Mouse (Mus musculus) brown adipose tissue, adult 24 weeks (tissue): ENCODE data around the gene Samd13. TPM values are rescaled to one million over a fixed set of nuclear protein-coding genes. Genes with fewer than 3 reads are reported as not detected.

Experiments
- H3K27ac ChIP-seq: fragments of 200-500 bp; replicated peaks from 2 replicates; pipeline ENCODE4 v1.5.1; 2012; ENCODE audit warnings: low read depth, mild to moderate bottlenecking, low read length
- H3K4me1 ChIP-seq: fragments of 200-500 bp; 2 replicates; pipeline ENCODE4 v1.6.1; 2012; ENCODE audit warnings: low read length, mixed read lengths; ENCODE audit not compliant: control insufficient read depth, insufficient read depth, insufficient read length
- H3K4me3 ChIP-seq: fragments of 200-500 bp; 2 replicates; pipeline ENCODE4 v1.5.1; 2012; ENCODE audit warnings: low read depth, mild to moderate bottlenecking, low read length, moderate library complexity; ENCODE audit not compliant: insufficient read depth
- polyA plus RNA-seq: library from polyadenylated mRNA; stranded (reverse); fragments of >200 nt; gene quantifications from 2 replicates; pipeline ENCODE4 v1.2.4, GENCODE M21; 2012; ENCODE audit not compliant: missing spikeins, insufficient read depth, insufficient read length

Samd13 gene
- polyA plus RNA-seq: not detected in 2 replicates

DNA sequence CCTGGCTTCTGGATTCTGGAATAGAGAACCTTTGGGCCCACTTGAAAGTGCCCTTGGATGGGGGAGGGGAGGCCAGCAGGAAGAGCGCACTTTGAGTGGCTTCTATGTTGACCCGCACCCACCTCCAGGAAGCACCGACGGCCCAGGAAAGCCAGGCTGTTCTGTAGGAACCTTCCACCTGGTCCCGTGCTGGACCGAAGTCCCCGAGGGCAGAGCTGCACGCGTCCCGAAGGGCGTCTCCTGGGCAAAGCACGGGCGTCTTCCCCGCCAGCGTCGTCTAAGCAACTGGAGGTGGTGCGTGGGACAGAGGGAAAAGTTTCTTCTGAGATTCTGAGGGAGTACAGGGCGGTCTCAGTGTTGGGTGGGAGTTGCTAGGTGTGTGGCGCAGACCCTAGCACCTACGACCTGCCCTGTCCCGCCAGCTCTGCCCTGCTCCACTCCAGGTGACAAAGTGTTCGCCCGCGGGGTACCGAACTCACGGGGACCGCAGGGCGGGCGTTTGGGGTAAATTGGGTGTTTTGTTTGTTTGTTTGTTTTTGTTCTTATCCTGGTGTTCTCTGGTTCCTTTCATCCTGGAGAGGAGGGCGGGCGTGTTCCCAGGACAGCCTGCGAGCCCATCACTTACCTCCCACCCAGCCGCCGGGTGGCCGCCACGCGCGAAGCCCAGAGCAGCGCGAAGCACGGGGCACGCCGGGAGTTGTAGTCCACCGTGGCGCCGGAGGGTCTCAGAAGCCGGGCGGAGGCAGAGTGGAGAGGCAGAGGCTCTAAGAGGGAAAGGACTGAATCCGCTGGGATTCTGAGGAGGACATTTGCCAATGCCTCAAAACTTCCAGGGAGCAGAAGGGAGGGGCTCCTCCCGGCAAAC is at the start of gene Samd13:
Gene Samd13 (minus strand): TSS at position 782 of the 865 bp plus-strand sequence.
- Histone ChIP-seq H3K4me1 (no peaks in the 10 kb centered on the region), H3K4me3 (peak within 1 kb of the TSS; percentile 69), H3K27ac (no peak within 1 kb of the TSS)

DNA sequence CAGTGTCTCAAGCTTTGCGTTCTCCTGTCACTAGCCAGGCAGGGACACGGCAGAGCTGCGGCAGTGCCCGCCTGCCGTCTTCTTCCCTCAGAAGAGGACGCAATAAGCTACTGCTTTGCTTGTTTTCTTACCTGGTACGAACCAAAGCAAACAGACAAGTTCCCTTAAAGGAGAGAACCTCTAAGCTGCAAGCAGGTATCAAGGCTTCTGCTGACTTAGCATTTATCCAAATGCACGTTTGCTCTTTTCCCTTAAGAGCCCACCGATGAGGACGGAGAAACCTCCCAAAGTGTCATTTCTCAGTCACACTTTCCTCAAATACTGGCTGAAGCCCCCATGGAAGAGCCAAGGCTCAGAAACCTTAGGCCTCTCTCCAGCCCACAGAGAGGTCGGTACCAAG is 46.1 kb upstream of the Samd13 start:
- Histone ChIP-seq H3K27ac (no peak overlapping the region), H3K4me3 (no peak overlapping the region), H3K4me1 (no peaks in the 10 kb centered on the region)

DNA sequence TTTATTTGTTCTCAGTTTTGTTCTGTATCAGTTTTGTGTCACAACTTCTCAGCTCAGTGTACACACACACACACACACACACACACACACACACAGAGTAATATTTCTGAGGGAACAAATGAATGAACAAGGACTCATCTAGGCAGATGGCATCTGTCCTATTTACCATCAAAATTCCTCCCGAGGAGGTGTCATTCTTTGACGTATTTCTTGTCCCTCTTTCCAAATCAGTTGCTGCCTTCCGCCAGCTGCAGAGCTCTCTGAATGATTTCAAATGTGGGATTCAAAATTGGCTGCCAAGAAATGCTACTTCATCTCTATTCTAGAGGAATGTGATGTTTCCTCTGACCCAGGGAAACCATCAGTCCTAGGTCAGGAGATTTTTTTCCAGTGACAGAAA is 37.6 kb upstream of the Samd13 start:
- Histone ChIP-seq H3K4me1 (no peaks in the 10 kb centered on the region), H3K4me3 (no peak overlapping the region), H3K27ac (no peak overlapping the region)

DNA sequence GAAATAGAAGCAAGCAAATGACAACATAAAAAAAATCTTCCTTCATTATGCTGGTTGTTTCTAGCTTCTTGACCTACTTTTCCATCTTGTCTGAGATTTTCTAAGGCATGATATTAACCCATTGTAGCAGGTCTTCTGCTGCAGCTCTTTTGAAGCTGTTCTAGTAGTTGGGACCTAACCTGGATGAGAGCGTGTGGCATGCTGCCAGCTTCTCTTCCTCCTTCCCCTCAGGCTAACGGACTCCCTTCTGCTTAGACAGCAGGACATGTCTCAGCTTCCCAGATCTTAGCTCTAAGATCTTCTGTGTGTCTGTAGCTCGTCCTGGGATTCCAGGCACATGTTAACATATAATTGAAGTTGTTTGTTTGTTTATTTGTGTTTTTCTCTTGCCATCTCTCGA is 34.3 kb upstream of the Samd13 start:
- H3K4me3 ChIP-seq: no peak overlapping the region
- H3K27ac ChIP-seq: no peak overlapping the region
- H3K4me1 ChIP-seq: no peaks in the 10 kb centered on the region

DNA sequence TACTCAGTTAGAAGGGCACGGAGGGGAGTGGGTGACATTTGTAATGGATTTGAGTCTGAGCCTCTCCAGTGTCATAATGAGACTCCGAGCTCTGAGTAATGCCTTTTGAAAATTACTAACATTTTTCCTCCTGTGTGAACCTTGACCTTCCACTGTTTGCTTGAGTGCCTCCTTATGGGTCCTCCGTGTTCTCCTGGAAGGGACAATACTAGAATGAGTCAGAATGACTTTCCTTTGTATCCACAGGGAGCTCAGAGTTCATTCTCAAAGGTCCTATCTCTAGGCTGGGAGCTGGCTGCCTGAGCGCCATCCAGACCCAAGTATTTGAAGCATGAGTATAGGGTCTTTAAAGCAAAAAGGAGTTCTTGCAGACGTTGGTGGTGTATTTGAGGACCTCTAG is 32.9 kb upstream of the Samd13 start:
- no peaks in the 10 kb centered on the region for H3K4me1 ChIP-seq
- no peak overlapping the region for H3K4me3 ChIP-seq
- H3K27ac ChIP-seq: no peak overlapping the region

DNA sequence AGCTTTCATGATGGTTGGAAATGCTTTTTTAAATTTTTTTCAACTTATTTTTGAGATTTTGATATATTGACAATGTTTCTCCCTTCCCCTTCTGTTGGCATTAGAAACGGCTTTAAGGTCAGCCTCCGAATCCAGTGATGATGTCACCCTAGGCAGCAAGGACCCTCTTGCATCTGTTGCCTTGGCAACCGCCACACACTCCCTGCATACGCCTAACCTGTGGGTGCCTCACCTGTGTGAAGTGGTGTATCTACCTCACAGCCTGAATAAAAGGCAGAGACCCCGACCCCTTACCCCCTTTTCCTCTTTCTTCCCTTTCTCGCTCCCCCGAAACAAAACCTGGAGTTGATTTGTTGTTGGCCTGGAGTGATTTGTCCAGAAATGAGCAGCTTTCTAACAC is 26.9 kb upstream of the Samd13 start:
- no peaks in the 10 kb centered on the region for H3K4me1 ChIP-seq
- H3K27ac ChIP-seq: no peak overlapping the region
- no peak overlapping the region for H3K4me3 ChIP-seq

DNA sequence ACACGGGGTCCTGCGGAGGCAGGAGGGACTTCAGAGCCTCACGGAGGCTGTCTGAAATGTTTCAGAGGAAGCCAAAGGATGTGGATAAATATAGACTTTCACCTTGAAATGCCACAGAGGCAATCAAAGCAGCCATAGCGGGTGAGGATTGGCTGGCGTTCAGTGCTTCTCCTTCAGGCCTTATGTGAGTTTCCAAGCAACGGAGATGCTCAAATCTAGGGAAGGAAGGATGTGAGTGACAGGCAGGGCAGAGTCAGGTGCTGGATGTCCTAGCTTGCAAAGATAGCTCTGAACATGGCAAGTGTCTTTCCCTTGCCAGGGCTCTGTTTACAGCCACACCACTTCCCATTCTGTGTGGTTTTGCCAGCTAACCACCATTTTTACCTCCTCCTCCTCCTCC is 26.2 kb upstream of the Samd13 start:
- H3K4me1 ChIP-seq: no peaks in the 10 kb centered on the region
- no peak overlapping the region for H3K27ac ChIP-seq
- no peak overlapping the region for H3K4me3 ChIP-seq

DNA sequence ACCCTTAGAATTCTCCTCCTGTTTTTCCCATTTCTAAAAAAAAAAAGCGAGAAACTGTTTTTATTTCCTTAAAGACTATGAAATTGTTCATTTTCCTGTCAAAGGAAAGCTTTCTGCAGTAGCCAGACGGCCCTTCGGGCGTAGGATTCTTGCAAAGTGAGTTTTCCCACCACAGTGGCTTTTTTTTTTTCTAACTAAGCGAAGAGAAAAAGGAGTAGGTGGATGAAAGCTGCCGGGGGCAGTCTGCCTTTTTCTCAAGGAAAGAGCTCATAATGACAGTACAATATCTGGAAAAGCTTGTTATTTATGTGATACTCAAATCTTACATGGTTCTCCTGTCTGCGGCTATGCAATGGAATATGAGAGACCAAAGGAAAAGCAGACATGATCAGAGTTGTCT is 25.7 kb upstream of the Samd13 start:
- no peak overlapping the region for H3K27ac ChIP-seq
- H3K4me3 ChIP-seq: no peak overlapping the region
- H3K4me1 ChIP-seq: no peaks in the 10 kb centered on the region

DNA sequence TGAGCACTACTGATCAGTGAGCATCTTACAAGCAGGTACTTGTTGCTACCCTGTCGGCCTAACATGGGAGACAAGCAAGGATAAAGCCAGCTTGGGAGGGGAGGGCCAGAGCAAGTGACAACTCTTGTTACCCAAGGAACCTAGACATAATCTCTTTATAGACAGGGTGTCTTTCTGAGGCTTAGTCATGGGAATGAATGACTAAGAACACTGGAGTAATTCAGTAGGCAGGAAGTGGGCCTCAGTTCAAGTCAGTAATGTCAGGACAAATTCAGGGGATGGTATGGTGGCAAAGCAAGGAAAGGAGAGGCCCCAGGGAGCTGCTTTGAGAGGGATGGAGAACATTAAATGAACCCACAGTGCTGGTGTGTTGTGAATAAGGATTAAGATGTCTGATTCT is 23.7 kb upstream of the Samd13 start:
- H3K4me3 ChIP-seq: no peak overlapping the region
- no peak overlapping the region for H3K27ac ChIP-seq
- no peaks in the 10 kb centered on the region for H3K4me1 ChIP-seq

DNA sequence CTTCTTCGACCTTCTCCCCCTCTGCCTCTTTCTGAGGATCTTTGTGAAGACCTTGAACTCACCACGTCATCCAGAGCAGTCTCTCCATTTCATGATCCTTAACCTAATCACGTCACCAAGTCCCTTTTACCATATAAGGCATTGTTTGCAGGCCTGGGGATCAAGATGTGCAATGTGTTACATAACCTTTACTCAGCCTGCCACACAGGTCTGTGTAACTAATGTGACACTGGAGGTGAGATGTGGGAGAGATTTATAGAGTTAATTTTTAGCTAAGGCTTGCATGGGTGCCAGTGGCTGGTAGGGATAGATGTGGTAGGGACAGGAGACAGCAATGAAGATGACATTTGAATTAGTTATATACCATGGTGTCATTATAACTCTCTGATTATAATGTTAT is 23.0 kb upstream of the Samd13 start:
- no peaks in the 10 kb centered on the region for H3K4me1 ChIP-seq
- H3K4me3 ChIP-seq: no peak overlapping the region
- H3K27ac ChIP-seq: no peak overlapping the region

DNA sequence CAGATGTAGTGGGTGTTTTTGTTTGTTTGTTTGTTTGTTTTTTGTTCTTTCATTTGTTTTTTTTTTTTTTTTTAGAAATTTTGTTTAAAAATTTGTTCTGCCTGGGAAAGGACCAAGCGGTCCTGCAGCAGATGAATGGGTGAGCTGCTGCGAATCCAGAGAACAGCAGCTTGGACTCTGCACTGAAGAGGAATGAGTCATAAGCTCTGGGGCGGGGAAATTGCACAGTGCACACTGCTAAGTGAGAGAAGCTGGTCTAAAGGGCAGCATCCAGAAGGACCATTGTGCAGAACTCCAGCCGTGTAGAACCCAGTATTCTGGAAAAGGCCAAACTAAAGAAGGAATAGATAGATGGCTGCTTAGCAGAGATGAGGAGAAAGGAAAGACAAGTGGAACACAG is 18.7 kb upstream of the Samd13 start:
- Histone ChIP-seq H3K4me1 (no peaks in the 10 kb centered on the region), H3K27ac (no peak overlapping the region)

DNA sequence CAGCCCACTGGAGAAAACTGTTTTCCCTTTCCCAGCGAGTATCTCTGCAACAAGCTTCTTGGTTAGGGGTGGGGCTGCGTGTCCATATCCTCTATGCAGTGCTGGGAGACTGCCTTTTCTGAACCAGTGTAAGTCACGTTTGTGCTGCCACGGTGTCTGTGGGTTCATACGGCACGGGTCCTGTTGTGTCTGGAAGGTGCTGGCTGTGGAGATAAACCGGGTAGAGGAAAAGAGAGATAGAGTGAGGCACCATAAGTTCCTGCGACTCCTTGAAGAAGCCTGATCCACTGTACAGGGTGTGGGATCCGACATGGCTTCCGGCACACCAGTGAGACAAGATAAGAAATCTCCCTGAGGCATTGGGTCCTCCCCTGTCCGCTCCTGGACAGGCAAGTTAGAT is 14.7 kb upstream of the Samd13 start:
- Histone ChIP-seq H3K27ac (no peak overlapping the region), H3K4me3 (no peak overlapping the region), H3K4me1 (no peaks in the 10 kb centered on the region)

More for the DNA sequence above, 18.7 kb upstream of the Samd13 start:
- no peak overlapping the region for H3K4me3 ChIP-seq

DNA sequence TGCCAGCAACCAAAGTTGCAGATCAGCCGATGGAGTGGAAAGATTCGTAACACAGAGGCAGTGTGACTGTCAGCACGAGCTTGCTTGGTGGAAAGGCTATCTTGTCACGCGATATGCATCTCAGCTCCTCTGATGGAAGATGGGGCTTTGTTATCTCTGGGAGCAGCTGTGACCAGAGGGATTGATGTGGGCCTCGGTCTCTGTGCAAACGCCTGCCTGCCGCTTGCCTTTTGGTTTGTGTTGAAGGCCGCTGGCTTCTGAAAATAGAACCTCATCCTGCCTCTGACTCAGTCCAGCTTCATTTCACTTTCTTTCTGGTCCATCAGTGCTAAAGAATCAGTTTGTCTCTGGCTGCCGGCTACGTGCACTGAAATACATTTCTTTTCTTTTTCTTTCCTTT is 13.6 kb upstream of the Samd13 start:
- H3K4me3 ChIP-seq: no peak overlapping the region
- no peak overlapping the region for H3K27ac ChIP-seq
- H3K4me1 ChIP-seq: no peaks in the 10 kb centered on the region

DNA sequence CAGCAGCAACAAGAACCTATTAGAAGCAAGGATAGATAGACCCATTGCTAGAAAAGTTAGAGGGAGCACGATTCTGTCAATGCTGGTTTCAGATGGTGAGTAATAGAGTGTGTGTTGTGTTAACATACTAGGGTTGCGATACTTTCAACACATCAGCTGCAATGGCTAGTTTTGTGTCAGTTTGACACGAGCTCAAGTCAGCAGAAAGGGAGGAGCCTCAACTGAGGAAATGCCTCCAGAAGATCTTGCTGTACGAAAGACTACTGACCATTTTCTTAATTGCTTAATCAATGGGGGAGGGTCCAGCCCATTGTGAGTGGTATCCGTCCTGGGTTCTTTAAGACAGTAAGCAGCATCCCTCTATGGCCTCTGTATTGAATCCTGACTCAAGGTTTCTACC is 7.2 kb upstream of the Samd13 start:
- H3K4me3 ChIP-seq: no peak overlapping the region
- H3K27ac ChIP-seq: no peak overlapping the region
- no peaks in the 10 kb centered on the region for H3K4me1 ChIP-seq

DNA sequence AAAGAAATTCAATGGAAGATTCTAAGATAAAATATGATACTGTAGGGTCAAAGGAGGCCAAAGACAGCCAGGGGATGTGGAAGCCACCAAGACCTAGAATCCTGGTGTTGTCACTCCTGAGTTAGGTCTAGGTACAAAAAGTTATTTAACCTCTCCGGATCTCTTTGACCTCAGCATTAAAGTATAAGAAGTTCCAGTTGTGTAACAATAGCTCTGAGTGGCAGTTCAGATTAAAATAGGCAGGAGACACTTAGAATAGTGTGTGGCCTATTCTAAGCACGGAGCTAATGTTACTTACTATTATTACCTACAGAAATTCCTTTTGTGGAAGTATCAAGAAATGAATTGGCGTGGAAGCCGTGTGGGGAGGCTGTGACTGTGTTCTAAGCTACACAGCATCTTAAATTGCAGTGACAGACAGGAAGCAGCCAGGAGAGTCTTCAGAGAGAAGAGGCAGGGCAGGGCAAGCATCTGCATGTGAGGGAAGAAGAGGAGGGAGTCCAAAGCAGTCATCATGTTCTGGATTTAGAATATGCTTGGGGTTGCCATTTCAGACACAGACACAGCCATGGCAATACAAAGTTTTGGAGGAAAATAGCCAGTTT is 1.8 kb upstream of the Samd13 start:
- no peaks in the 10 kb centered on the region for H3K4me1 ChIP-seq
- no peak overlapping the region for H3K27ac ChIP-seq
- no peak overlapping the region for H3K4me3 ChIP-seq

DNA sequence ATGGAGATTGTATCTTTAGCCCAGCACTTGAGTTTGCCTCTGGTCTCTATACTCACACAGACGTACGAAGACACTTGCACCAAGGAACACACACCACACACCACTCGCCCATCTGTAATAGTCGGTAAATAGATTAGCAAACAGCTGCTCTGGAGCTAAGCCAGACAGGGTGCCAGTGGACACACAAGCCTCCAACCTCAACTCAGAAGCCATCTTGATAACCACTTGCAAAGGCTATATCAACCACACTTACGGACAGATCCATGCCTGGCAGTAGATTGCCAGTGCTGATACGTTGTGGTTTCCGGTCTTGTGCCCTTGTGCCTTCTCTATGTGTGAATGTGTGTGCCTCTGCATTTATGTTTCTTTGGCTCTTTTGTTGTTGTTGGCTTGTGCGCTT is 1.0 kb upstream of the Samd13 start:
- H3K27ac ChIP-seq: no peak overlapping the region
- no peak overlapping the region for H3K4me3 ChIP-seq
- H3K4me1 ChIP-seq: no peaks in the 10 kb centered on the region
